Mouse (Mus musculus): Measurements from ENCODE around the gene Hist1h4f.
"Not testable (repeated sequence)": the region's sequence is repeated elsewhere in the genome, so short reads cannot be mapped to it uniquely, and the experiment has no call there.

DNA sequence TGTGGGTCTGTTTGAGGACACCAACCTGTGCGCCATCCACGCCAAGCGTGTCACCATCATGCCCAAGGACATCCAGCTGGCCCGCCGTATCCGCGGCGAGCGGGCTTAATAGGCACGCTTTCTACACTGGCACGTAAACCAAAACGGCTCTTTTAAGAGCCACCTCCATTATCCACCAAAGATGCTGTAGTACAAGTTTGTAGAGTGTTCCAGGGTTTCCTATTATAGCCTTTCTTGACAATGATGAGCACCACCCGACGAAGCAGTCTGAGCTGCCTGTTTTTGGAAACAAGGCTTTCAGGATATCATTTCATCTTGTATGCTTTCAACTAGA lies 6.7 kb downstream of the Hist1h4f start:
- TF ChIP-seq CTCF (IDR thresholded peaks at IDR 0.05); EP300 (IDR thresholded peaks at IDR 0.05; ENCODE audit: insufficient read depth, low read depth, low read length): not testable (repeated sequence)

Measured in heart, adult 2 months (tissue).